ENCODE assay signal across 27 mouse cellular contexts in genomic region chr7:81740010-81740409, GRCm38 (mm10).
"Had no signal": no experiment of that assay in that cellular context is flagged by ENCODE, and none has a peak within 500 bp of the region (broad histone marks: within the 10 kb centered on the region; RNA-seq: fewer than 3 reads in every experiment).

No protein-coding gene starts in this region.

- H3K27ac ChIP-seq: gastrocnemius, adult 2 months; hindbrain, embryonic 10.5 days; hindbrain, embryonic 12.5 days; hindbrain, embryonic 14.5 days; kidney, embryonic 15.5 days; kidney, postnatal 0 days; left cerebral cortex, adult 2 months; limb, embryonic 10.5 days; limb, embryonic 12.5 days; liver, embryonic 13.5 days had no signal

- H3K4me3 ChIP-seq: gastrocnemius, adult 2 months; heart, embryonic 10.5 days; heart, embryonic 12.5 days; hindbrain, embryonic 10.5 days; hindbrain, embryonic 12.5 days; kidney, embryonic 15.5 days; left cerebral cortex, adult 2 months; limb, embryonic 10.5 days; limb, embryonic 12.5 days; liver, embryonic 13.5 days had no signal

- DNase-seq: gastrocnemius, adult 2 months; gastrocnemius, postnatal 10 days; gastrocnemius, postnatal 25 days; heart, adult 18-20 months; heart, postnatal 10 days; heart, postnatal 4 days; kidney, adult 11 months; kidney, adult 2 months; kidney, adult 9 months; kidney, postnatal 14 days; kidney, postnatal 36 days; layer of hippocampus, adult 9-11 months; layer of hippocampus, postnatal 36 days; liver; liver, embryonic 13.5 days had no signal

- H3K9ac ChIP-seq: hindbrain, embryonic 12.5 days; hindbrain, embryonic 14.5 days; kidney, embryonic 15.5 days; limb, embryonic 12.5 days; liver, embryonic 13.5 days had no signal

- H3K9me3 ChIP-seq: heart, embryonic 10.5 days; hindbrain, embryonic 10.5 days; hindbrain, embryonic 12.5 days; kidney, embryonic 15.5 days; limb, embryonic 10.5 days; limb, embryonic 12.5 days; liver, embryonic 13.5 days had no signal

- H3K36me3 ChIP-seq: heart, embryonic 10.5 days; heart, embryonic 12.5 days; hindbrain, embryonic 10.5 days; hindbrain, embryonic 12.5 days; kidney, embryonic 15.5 days; limb, embryonic 10.5 days; limb, embryonic 12.5 days; liver, embryonic 13.5 days had no signal

- H3K4me1 ChIP-seq: hindbrain, embryonic 10.5 days; hindbrain, embryonic 12.5 days; kidney, embryonic 15.5 days had no signal

- H3K4me2 ChIP-seq: hindbrain, embryonic 12.5 days; hindbrain, embryonic 14.5 days; kidney, embryonic 15.5 days; limb, embryonic 12.5 days had no signal

- ATAC-seq: hindbrain, embryonic 16.5 days; inflammation-experienced regulatory T-cells, adult 6 months had no signal

- H3K27me3 ChIP-seq: heart, embryonic 12.5 days; hindbrain, embryonic 12.5 days; kidney, embryonic 15.5 days; limb, embryonic 12.5 days had no signal
